Mouse (Mus musculus) CH12.LX (cell line): ENCODE measurements around the gene Lpar1. TPM values are rescaled to one million over a fixed set of nuclear protein-coding genes. Genes with fewer than 3 reads are reported as not detected.

Source experiments
- DNase-seq: peaks from one replicate; pipeline ENCODE4 v3.0.0-alpha.2; 2013; ENCODE audit errors: extremely low read depth
- H3K27ac ChIP-seq: 2 replicates; pipeline ENCODE4 v1.5.1; 2012; ENCODE audit warnings: low read depth, mild to moderate bottlenecking, control low read depth, moderate library complexity; ENCODE audit not compliant: insufficient read depth
- H3K27me3 ChIP-seq: replicated peaks from 2 replicates; pipeline ENCODE3; 2012; ENCODE audit warnings: inconsistent platforms
- H3K36me3 ChIP-seq, 2 experiments: replicated peaks in 1 of 2; 2 replicates each; pipeline versions ENCODE3 to v1.6.1; 2012; ENCODE audit warnings: inconsistent platforms in 1 of 2, low read length in 1 of 2, mild to moderate bottlenecking in 1 of 2, mixed read lengths in 1 of 2, moderate library complexity in 1 of 2; ENCODE audit not compliant: control insufficient read depth in 1 of 2, insufficient read depth in 1 of 2
- H3K4me1 ChIP-seq, 2 experiments: 2 replicates each; pipeline ENCODE4 v1.6.1; 2012; ENCODE audit warnings: inconsistent platforms in 1 of 2, moderate library complexity in 1 of 2; ENCODE audit not compliant: insufficient read depth in 2 of 2, control insufficient read depth in 1 of 2
- H3K4me2 ChIP-seq: 2 replicates; pipeline ENCODE4 v1.6.1; 2012; ENCODE audit warnings: low read depth, mild to moderate bottlenecking, control low read depth; ENCODE audit not compliant: poor library complexity, insufficient read depth, severe bottlenecking
- H3K4me3 ChIP-seq, 3 experiments: fragments of 150-350 bp in 1 of 3; sonication (generic) in 1 of 3; replicated peaks in 1 of 3; 2 replicates each; pipeline versions ENCODE3 to v1.5.1; 2011 to 2012; ENCODE audit warnings: low read depth in 2 of 3, low read length in 2 of 3, mild to moderate bottlenecking in 2 of 3, moderate library complexity in 2 of 3, control low read depth in 1 of 3, improper control_type of control experiment in 1 of 3, inconsistent platforms in 1 of 3, mixed read lengths in 1 of 3; ENCODE audit not compliant: poor library complexity in 1 of 3
- H3K79me2 ChIP-seq: replicated peaks from 2 replicates; pipeline ENCODE4 v1.6.1; 2012; ENCODE audit warnings: mild to moderate bottlenecking, moderate library complexity; ENCODE audit not compliant: control insufficient read depth, poor library complexity, insufficient read depth, severe bottlenecking; ENCODE audit errors: extremely low read depth
- H3K9ac ChIP-seq: 2 replicates; pipeline ENCODE4 v1.6.1; 2012; ENCODE audit warnings: low read depth, mild to moderate bottlenecking, control low read depth, moderate library complexity; ENCODE audit not compliant: insufficient read depth
- H3K9me3 ChIP-seq: replicated peaks from 2 replicates; pipeline ENCODE3; 2012; ENCODE audit warnings: low read length, inconsistent platforms, mixed read lengths
- BHLHE40 ChIP-seq: IDR thresholded peaks from 2 replicates; pipeline ENCODE4 v1.6.1; 2011; ENCODE audit warnings: mild to moderate bottlenecking, low read depth, low read length, improper control_type of control experiment
- CHD1 ChIP-seq: IDR thresholded peaks from 2 replicates; pipeline ENCODE4 v1.6.1; 2012; ENCODE audit warnings: low read depth, low read length, improper control_type of control experiment, inconsistent platforms
- CTCF ChIP-seq, 2 experiments: IDR thresholded peaks in 1 of 2; conservative IDR thresholded peaks in 1 of 2; 2 replicates each; pipeline ENCODE4 v1.5.1; 2011 to 2012; ENCODE audit warnings: low read depth in 2 of 2, low read length in 2 of 2, improper control_type of control experiment in 1 of 2, inconsistent platforms in 1 of 2, mild to moderate bottlenecking in 1 of 2, moderate library complexity in 1 of 2
- E2F4 ChIP-seq: IDR thresholded peaks from 2 replicates; pipeline ENCODE4 v1.6.1; 2011; ENCODE audit warnings: low read depth, low read length, improper control_type of control experiment; ENCODE audit not compliant: insufficient replicate concordance
- ELF1 ChIP-seq: IDR thresholded peaks from 2 replicates; pipeline ENCODE4 v1.6.1; 2014; ENCODE audit warnings: low read depth, mild to moderate bottlenecking, inconsistent platforms, low read length, improper control_type of control experiment
- EP300 ChIP-seq: IDR thresholded peaks from 2 replicates; pipeline ENCODE4 v1.6.1; 2011; ENCODE audit warnings: low read length, improper control_type of control experiment
- ETS1 ChIP-seq: conservative IDR thresholded peaks from 2 replicates; pipeline ENCODE4 v1.6.1; 2012; ENCODE audit warnings: low read depth, mild to moderate bottlenecking, inconsistent platforms, low read length, improper control_type of control experiment, moderate library complexity
- IRF4 ChIP-seq: IDR thresholded peaks from 2 replicates; pipeline ENCODE4 v1.6.1; 2014; ENCODE audit warnings: low read depth, mild to moderate bottlenecking, inconsistent platforms, low read length, improper control_type of control experiment
- JUN ChIP-seq: IDR thresholded peaks from 2 replicates; pipeline ENCODE4 v1.6.1; 2011; ENCODE audit warnings: low read depth, mild to moderate bottlenecking, low read length, improper control_type of control experiment, moderate library complexity; ENCODE audit not compliant: insufficient read depth
- KAT2A ChIP-seq: IDR thresholded peaks from 2 replicates; pipeline ENCODE4 v1.6.1; 2012; ENCODE audit warnings: low read length, improper control_type of control experiment, inconsistent platforms; ENCODE audit not compliant: insufficient replicate concordance
- MAFK ChIP-seq: IDR thresholded peaks from 2 replicates; pipeline ENCODE4 v1.6.1; 2011; ENCODE audit warnings: low read length, improper control_type of control experiment; ENCODE audit not compliant: insufficient replicate concordance
- MAX ChIP-seq: IDR thresholded peaks from 2 replicates; pipeline ENCODE4 v1.6.1; 2011; ENCODE audit warnings: low read length, improper control_type of control experiment
- MEF2A ChIP-seq: IDR thresholded peaks from 2 replicates; pipeline ENCODE4 v1.6.1; 2014; ENCODE audit warnings: low read depth, mild to moderate bottlenecking, inconsistent platforms, low read length, improper control_type of control experiment, borderline replicate concordance
- MYC ChIP-seq: IDR thresholded peaks from 2 replicates; pipeline ENCODE4 v1.6.1; 2011; ENCODE audit warnings: low read depth, mild to moderate bottlenecking, improper control_type of control experiment, low read length
- NELFE ChIP-seq: IDR thresholded peaks from 2 replicates; pipeline ENCODE4 v1.6.1; 2011; ENCODE audit warnings: low read depth, low read length, improper control_type of control experiment
- NRF1 ChIP-seq: IDR thresholded peaks from 2 replicates; pipeline ENCODE4 v1.6.1; 2014; ENCODE audit warnings: low read depth, mild to moderate bottlenecking, inconsistent platforms, low read length, improper control_type of control experiment, moderate library complexity
- POLR2A ChIP-seq: IDR thresholded peaks from 2 replicates; pipeline ENCODE4 v1.6.1; 2011; ENCODE audit warnings: low read depth, mild to moderate bottlenecking, improper control_type of control experiment, low read length
- POLR2AphosphoS2 ChIP-seq: IDR thresholded peaks from 2 replicates; pipeline ENCODE4 v1.6.1; 2011; ENCODE audit warnings: low read depth, low read length, improper control_type of control experiment
- RAD21 ChIP-seq: IDR thresholded peaks from 2 replicates; pipeline ENCODE4 v1.6.1; 2011; ENCODE audit warnings: low read depth, mild to moderate bottlenecking, low read length, improper control_type of control experiment, moderate library complexity
- RCOR1 ChIP-seq: conservative IDR thresholded peaks from 2 replicates; pipeline ENCODE4 v1.6.1; 2012; ENCODE audit warnings: low read depth, mild to moderate bottlenecking, inconsistent platforms, low read length, improper control_type of control experiment
- SMC3 ChIP-seq: IDR thresholded peaks from 2 replicates; pipeline ENCODE4 v1.6.1; 2011; ENCODE audit warnings: low read depth, low read length, improper control_type of control experiment
- TBP ChIP-seq: conservative IDR thresholded peaks from 2 replicates; pipeline ENCODE4 v1.6.1; 2011; ENCODE audit warnings: low read depth, low read length, improper control_type of control experiment
- TCF12 ChIP-seq: IDR thresholded peaks from 2 replicates; pipeline ENCODE4 v1.6.1; 2014; ENCODE audit warnings: low read depth, mild to moderate bottlenecking, inconsistent platforms, low read length, improper control_type of control experiment
- UBTF ChIP-seq: IDR thresholded peaks from 2 replicates; pipeline ENCODE4 v1.6.1; 2012; ENCODE audit warnings: low read depth, mild to moderate bottlenecking, inconsistent platforms, low read length, improper control_type of control experiment, moderate library complexity
- ZMIZ1 ChIP-seq: IDR thresholded peaks from 2 replicates; pipeline ENCODE4 v1.6.1; 2012; ENCODE audit warnings: low read depth, mild to moderate bottlenecking, inconsistent platforms, low read length, improper control_type of control experiment
- dilution Hi-C: fragments of 300-500 bp; cut with MboI; formaldehyde crosslinking; loops from 2 replicates; pipeline ENCODE4 v1.14.3; 2020; ENCODE audit warnings: low sequenced_read_pairs; ENCODE audit not compliant: extremely low pct_unique_long_range_greater_than_20kb, extremely low pct_ligation_motif_present
- in situ Hi-C: fragments of 300-500 bp; cut with MboI; formaldehyde crosslinking; loops from 3 replicates; pipeline ENCODE4 v1.14.3; 2019; ENCODE audit warnings: low sequenced_read_pairs, low pct_ligation_motif_present, low pct_unique_long_range_greater_than_20kb, mixed read lengths
- polyA plus RNA-seq: library from polyadenylated mRNA; unstranded; fragments of >175 nt; gene quantifications from 2 replicates; pipeline ENCODE4 v1.2.1, GENCODE M21; 2012; ENCODE audit warnings: low read depth; ENCODE audit not compliant: insufficient read length
- total RNA-seq, 2 experiments: library from RNA; depleted of rRNA; stranded (reverse); fragments of 300-350 nt in 1 of 2; fragments of >200 nt in 1 of 2; gene quantifications; 2 replicates each; pipeline ENCODE4 v1.2.3; 2012 to 2014

The Lpar1 gene
- total and polyA plus RNA-seq, 3 experiments: 0.04 TPM; not detected in 2

DNA sequence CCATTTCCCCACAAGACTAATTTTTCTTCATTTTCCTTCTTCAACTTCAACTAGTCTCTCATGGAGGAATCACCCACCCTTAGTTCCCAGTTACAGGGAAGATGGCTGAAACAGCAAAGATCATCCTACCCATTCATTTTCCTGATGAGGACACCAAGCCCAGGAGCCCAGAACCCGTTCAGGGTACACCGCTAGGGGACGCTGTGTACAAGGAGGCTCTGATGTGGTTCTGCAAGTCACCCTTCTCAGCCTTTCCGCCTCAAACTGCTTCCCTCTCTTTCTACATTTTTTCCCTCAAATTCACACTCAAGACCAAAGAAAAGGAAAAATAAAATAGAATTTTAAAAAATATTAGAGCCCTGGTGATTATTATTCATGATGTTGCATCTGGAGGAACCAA, 1.9 kb downstream of the Lpar1 start:
- no peaks in the 10 kb centered on the region for H3K9me3 ChIP-seq
- H3K4me2 ChIP-seq: no peak overlapping the region
- no peak overlapping the region for H3K27ac ChIP-seq
- H3K27me3 ChIP-seq: no peaks in the 10 kb centered on the region
- dilution Hi-C loops: no loop called here
- DNase-seq: peak; percentile 21
- no peaks in the 10 kb centered on the region for H3K36me3 ChIP-seq
- TF ChIP-seq RAD21 (peak; percentile 59), RCOR1 (no peak), E2F4 (no peak), MAFK (no peak), MEF2A (no peak), POLR2AphosphoS2 (no peak), CTCF (conservative IDR thresholded peaks at IDR 0.05 in 1 of 2, IDR thresholded peaks at IDR 0.05 in 1 of 2; ENCODE audit: low read depth in 2 of 2, low read length in 2 of 2) (peak; percentile 38 to 68; a peak in 3 of 4 replicates), ETS1 (no peak), SMC3 (peak; percentile 64), TCF12 (no peak), JUN (no peak), POLR2A (no peak), EP300 (no peak), ZMIZ1 (no peak), BHLHE40 (no peak), IRF4 (no peak)
- no peaks in the 10 kb centered on the region for H3K79me2 ChIP-seq
- in situ Hi-C loops: no loop called here
- no peak overlapping the region for H3K9ac ChIP-seq
- H3K4me3 ChIP-seq: no peak overlapping the region
- H3K4me1 ChIP-seq: no peaks in the 10 kb centered on the region

DNA sequence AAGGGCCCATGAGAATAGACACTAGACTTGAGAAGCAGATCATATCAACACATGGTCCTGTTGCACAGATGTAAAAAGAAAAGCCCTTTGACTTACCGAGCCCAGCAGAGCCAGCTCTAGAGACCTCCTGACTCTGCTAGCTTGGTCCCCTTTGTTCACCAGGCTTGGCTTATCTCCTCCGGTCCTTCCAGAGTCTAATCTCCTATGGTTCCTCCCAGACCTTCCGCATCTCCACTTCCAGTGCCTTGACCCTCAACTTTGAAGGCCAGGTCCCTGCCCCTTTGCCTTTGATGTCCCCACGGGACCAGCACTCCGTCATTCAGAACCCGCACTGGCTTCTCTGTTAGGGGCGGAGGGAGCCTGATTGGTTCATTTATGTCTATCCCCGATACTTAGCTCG, 6.0 kb downstream of the Lpar1 start:
- H3K4me3 ChIP-seq: no peak overlapping the region
- dilution Hi-C loops (no loop called here), in situ Hi-C loops (no loop called here)
- no peak for DNase-seq
- H3K9me3 ChIP-seq: no peaks in the 10 kb centered on the region
- peaks cover 2 to 6% of the 10 kb centered on the region in 2 experiments; a peak in 1 of 4 replicates for H3K4me1 ChIP-seq
- no peaks in the 10 kb centered on the region for H3K36me3 ChIP-seq
- no peak overlapping the region for H3K27ac ChIP-seq
- H3K27me3 ChIP-seq: no peaks in the 10 kb centered on the region
- no peak for TF ChIP-seq IRF4
- TF ChIP-seq ETS1: no peak
- TF ChIP-seq POLR2AphosphoS2: no peak
- no peak for TF ChIP-seq CTCF (conservative IDR thresholded peaks at IDR 0.05 in 1 of 2, IDR thresholded peaks at IDR 0.05 in 1 of 2; ENCODE audit: low read depth in 2 of 2, low read length in 2 of 2)
- TF ChIP-seq NELFE: no peak
- TF ChIP-seq CHD1: no peak
- no peak for TF ChIP-seq RAD21
- no peak for TF ChIP-seq TBP
- no peak for TF ChIP-seq MAX
- no peak for TF ChIP-seq JUN
- no peak for TF ChIP-seq NRF1
- no peak for TF ChIP-seq MYC
- no peak for TF ChIP-seq UBTF
- no peak for TF ChIP-seq BHLHE40
- TF ChIP-seq EP300: no peak
- no peak for TF ChIP-seq ELF1
- TF ChIP-seq KAT2A: no peak
- no peaks in the 10 kb centered on the region for H3K79me2 ChIP-seq
- no peak overlapping the region for H3K9ac ChIP-seq
- no peak overlapping the region for H3K4me2 ChIP-seq
